Mouse (Mus musculus) liver, embryonic 12.5 days (tissue): Measurements from ENCODE around the gene Entpd6. TPM values are rescaled to one million over a fixed set of nuclear protein-coding genes. Genes with fewer than 3 reads are reported as not detected.

Experiments used
- polyA plus RNA-seq: library from polyadenylated mRNA; unstranded; fragments of >200 nt; fragmentation: Nextera tagmentation; extraction: Ambion mirVana; gene quantifications from 2 replicates; pipeline ENCODE4 v1.2.1, GENCODE M21; 2016

The Entpd6 gene
- polyA plus RNA-seq, 1 experiment from 2014 or later = 21.0 TPM

Other genes with a start within 250 kb of the Entpd6 start
- gene Cst7, start 178.6 kb upstream of the Entpd6 start, polyA plus RNA-seq = 3.6 and 3.7 TPM in 2 replicates
- gene Apmap, start 140.5 kb upstream of the Entpd6 start, polyA plus RNA-seq = 28.2 and 28.6 TPM in 2 replicates
- gene Acss1, start 80.5 kb upstream of the Entpd6 start, polyA plus RNA-seq = 47.4 and 53.8 TPM in 2 replicates
- not detected in 2 replicates for gene Vsx1, start 59.7 kb upstream of the Entpd6 start, polyA plus RNA-seq
- gene Pygb, start 37.7 kb downstream of the Entpd6 start, polyA plus RNA-seq = 32.9 and 34.0 TPM in 2 replicates
- gene Abhd12, start 155.7 kb downstream of the Entpd6 start, polyA plus RNA-seq = 24.9 and 25.3 TPM in 2 replicates
- gene Gins1, start 156.4 kb downstream of the Entpd6 start, polyA plus RNA-seq = 50.2 and 51.1 TPM in 2 replicates